Mouse (Mus musculus) midbrain, embryonic 10.5 days (tissue): ENCODE data around the gene Gm17571. TPM values are rescaled to one million over a fixed set of nuclear protein-coding genes. Genes with fewer than 3 reads are reported as not detected.

ENCODE experiments used
- DNase-seq: peaks from one replicate; pipeline ENCODE4 v3.0.0-alpha.2; 2017; ENCODE audit warnings: low spot score
- H3K27ac ChIP-seq: fragments of 300-500 bp; sonication (generic); replicated peaks from 2 replicates; pipeline ENCODE4 v1.5.1; 2016; ENCODE audit warnings: mild to moderate bottlenecking
- H3K27me3 ChIP-seq: fragments of 300-500 bp; sonication (generic); 2 replicates; pipeline ENCODE4 v1.6.1; 2016; ENCODE audit warnings: low read depth, mild to moderate bottlenecking; ENCODE audit not compliant: poor library complexity, severe bottlenecking
- H3K36me3 ChIP-seq: fragments of 300-500 bp; sonication (generic); 2 replicates; pipeline ENCODE4 v1.6.1; 2016; ENCODE audit warnings: mild to moderate bottlenecking, moderate library complexity
- H3K4me1 ChIP-seq: fragments of 300-500 bp; sonication (generic); 2 replicates; pipeline ENCODE4 v1.6.1; 2016
- H3K4me3 ChIP-seq: fragments of 300-500 bp; sonication (generic); 2 replicates; pipeline ENCODE4 v1.5.1; 2016; ENCODE audit warnings: mild to moderate bottlenecking, moderate library complexity
- H3K9me3 ChIP-seq: fragments of 300-500 bp; sonication (generic); replicated peaks from 2 replicates; pipeline ENCODE4 v1.6.1; 2016; ENCODE audit warnings: mild to moderate bottlenecking
- WGBS: fragments of 180-500 bp; shearing (Covaris S2); methylation state at CpG from one replicate; pipeline ENCODE4 v1.1.7; 2016; 5-methylcytosine and 5-hydroxymethylcytosine counted together
- polyA plus RNA-seq: library from polyadenylated mRNA; unstranded; fragments of >200 nt; fragmentation: Nextera tagmentation; extraction: Ambion mirVana; gene quantifications from 2 replicates; pipeline ENCODE4 v1.2.1, GENCODE M21; 2016

Gene Gm17571
- polyA plus RNA-seq, 1 experiment from 2014 or later = not detected

DNA sequence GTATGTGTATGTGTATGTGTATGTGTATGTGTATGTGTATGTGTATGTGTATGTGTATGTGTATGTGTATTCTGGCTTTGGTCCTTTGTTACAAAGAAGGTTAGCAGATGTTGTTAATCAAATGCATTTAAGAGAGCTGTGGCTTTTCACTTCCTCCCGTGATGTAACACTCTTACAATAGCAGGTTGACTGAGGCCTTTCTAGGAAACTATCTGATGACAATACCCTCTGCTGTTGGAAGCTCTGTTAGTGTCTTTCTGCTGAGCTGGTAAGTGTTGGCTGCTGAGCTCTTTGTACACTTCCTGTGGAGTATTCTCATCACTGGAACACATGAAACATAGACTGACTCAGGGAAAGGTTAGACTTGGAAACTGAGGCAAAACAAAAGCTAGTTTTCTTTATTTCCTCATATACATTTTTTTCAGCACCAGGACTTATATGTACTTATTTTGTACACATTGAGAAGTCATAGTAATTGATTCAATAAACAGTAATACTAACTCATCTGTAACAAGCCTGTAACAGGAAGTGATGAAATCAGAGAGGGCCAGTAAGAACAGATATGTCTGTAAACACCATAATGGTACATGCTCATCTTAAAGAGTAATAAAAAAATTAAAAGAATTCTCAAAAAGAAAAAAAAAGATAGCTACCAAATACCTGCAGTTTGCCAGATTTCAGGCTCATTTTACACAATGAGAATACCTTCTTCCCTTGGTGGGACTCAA, 2.9 kb downstream of the Gm17571 start:
- DNase-seq = no peak
- H3K9me3 ChIP-seq = no peaks in the 10 kb centered on the region
- H3K4me1 ChIP-seq = no peaks in the 10 kb centered on the region
- no peak overlapping the region for H3K27ac ChIP-seq
- no peak overlapping the region for H3K4me3 ChIP-seq
- WGBS = 83% methylated on average over 1 of the region's 1 CpGs
- no peaks in the 10 kb centered on the region for H3K36me3 ChIP-seq
- H3K27me3 ChIP-seq = no peaks in the 10 kb centered on the region

DNA sequence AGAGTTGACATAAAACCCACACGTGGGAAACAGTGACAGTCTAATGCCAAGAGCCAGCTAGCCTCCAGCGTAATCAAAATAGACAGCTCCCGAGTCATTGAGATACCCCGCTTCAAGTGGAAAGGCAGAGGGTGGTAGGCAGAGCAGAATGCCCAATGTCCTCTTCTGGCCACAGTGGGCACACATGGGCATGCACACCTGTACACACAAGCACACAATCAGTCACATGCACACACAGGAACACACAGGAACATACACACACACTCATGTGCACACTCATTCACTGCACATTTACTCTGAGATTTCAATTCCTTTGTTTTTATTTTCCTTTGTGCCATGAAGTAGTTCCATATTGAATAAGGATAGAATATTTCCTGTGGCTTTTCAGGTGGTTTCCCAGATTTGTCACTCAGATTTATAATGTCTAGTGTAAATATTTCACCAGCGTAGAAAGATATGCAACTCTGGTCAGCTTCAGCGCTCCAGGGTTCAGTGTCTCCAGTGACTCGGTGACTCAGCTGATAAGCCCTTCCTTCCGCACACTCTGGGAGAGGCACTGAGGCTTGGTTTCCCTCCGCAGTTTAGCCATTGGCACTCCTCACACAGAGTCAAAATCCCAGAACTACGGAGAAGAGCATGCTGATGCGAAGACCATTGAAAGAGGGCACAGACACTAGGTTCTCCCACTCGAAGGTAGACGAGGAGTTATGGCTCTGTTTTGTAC, 4.4 kb downstream of the Gm17571 start:
- no peaks in the 10 kb centered on the region for H3K27me3 ChIP-seq
- no peak overlapping the region for H3K4me3 ChIP-seq
- 83% methylated on average over 13 of the region's 13 CpGs for WGBS
- peaks cover 4% of the 10 kb centered on the region; the same call in 1 of the 2 replicates for H3K9me3 ChIP-seq
- H3K27ac ChIP-seq = no peak overlapping the region
- H3K4me1 ChIP-seq = no peaks in the 10 kb centered on the region
- H3K36me3 ChIP-seq = 0 out of 2 replicates have a peak, but pooled peaks cover 3% of the 10 kb centered on the region
- DNase-seq = no peak

DNA sequence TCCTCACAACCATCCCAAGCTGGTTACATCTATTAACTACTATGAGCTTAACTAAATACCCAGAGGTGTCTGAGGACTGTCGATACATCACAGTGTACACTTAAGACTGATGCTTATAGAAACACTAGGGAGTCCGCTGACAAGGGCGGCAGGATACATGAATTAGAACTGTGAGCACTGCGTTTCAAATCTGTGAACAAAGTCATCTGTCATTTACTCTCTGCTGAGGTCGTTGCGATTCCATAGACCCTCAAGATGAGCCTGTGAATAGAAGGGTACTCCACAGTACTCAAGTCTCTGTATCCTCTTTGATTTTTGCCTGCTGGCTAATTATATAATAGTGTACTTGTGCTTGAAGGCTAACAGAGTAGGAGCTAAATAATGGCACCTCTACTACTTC, 5.6 kb downstream of the Gm17571 start:
- peaks cover 8% of the 10 kb centered on the region; the same call in 1 of the 2 replicates for H3K9me3 ChIP-seq
- H3K4me3 ChIP-seq = no peak overlapping the region
- no peaks in the 10 kb centered on the region for H3K27me3 ChIP-seq
- 0 out of 2 replicates have a peak, but pooled peaks cover 3% of the 10 kb centered on the region for H3K36me3 ChIP-seq
- H3K4me1 ChIP-seq = no peaks in the 10 kb centered on the region
- no peak for DNase-seq
- H3K27ac ChIP-seq = no peak overlapping the region
- 83% methylated on average over 6 of the region's 6 CpGs for WGBS

DNA sequence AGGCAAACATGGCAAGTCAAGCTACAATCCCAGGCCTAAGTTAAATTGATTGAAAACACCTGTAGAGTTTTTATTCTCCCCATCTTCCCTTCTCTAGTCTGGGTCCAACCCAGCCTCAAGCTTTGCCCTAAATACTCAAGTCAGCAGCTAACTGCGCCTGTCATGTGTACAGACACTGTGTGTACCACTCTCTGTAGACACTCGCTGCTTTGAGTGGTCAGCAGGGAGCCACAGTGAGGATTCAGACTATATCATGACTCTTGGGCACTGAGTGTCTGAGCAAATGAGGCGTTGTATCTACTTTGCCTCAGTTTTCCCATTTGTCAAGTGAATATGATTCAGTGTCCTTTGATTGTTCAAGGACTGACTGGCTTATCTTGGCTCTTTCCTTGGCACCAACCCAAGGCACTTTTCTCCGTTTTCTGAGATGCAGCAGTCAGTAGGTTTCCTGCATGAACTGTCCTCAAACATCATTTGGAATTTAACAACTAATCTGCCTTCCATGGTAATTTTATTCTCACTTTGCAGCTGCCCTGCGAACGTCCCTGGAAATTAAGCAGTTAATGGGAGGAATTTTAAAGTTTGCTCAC, 13.0 kb downstream of the Gm17571 start:
- Histone ChIP-seq H3K36me3 (0 out of 2 replicates have a peak, but pooled peaks cover 3% of the 10 kb centered on the region), H3K4me3 (no peak overlapping the region), H3K4me1 (peaks cover 13% of the 10 kb centered on the region), H3K27ac (no peak overlapping the region), H3K27me3 (no peaks in the 10 kb centered on the region), H3K9me3 (peaks cover 8% of the 10 kb centered on the region; the same call in 1 of the 2 replicates)
- 90% methylated on average over 6 of the region's 6 CpGs for WGBS
- DNase-seq = no peak

DNA sequence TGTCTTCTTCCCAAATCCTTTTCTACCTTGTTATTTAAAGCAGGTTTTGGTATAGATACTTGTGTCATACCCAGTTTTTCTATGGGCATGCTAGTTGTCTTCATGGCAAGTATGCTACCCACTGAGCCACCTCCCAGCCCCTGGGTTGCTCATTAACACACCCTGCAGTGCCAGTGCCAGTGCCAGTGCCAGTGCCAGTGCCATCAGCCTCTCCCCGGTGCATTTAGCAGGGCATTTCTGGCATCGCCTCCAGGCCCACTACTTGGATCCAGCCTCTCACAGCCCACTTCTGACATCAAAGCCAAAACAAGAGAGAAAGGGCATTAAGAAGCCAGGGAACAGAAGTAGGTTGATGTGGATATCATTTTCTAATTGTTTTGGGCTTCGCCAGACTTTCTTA, 14.9 kb downstream of the Gm17571 start:
- Histone ChIP-seq H3K4me1 (peaks cover 31% of the 10 kb centered on the region), H3K9me3 (no peaks in the 10 kb centered on the region), H3K36me3 (no peaks in the 10 kb centered on the region), H3K4me3 (no peak overlapping the region), H3K27me3 (no peaks in the 10 kb centered on the region), H3K27ac (no peak overlapping the region)
- DNase-seq = no peak
- 94% methylated on average over 3 of the region's 3 CpGs for WGBS

DNA sequence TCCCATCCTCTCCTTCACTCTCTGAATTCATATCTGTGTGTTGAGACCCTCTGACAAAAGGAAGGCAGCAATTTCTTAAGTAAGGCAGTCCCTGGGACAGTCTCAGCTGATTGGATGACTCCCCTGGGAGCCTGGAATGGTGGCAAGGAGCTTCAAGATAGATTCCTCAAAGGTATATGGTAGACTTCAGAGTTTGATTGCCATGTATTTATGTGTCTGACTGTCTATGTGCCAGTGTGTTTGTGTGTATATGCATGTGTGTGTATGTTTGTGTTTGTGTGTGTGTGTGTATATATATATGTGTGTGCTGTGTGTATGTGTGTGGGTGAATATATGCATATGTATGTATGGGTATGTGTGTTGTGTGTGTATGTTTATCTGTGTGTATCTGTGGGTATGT, 15.8 kb downstream of the Gm17571 start:
- Histone ChIP-seq H3K4me3 (no peak overlapping the region), H3K27me3 (no peaks in the 10 kb centered on the region), H3K9me3 (no peaks in the 10 kb centered on the region), H3K36me3 (no peaks in the 10 kb centered on the region), H3K27ac (no peak overlapping the region), H3K4me1 (peaks cover 40% of the 10 kb centered on the region)
- DNase-seq = no peak

DNA sequence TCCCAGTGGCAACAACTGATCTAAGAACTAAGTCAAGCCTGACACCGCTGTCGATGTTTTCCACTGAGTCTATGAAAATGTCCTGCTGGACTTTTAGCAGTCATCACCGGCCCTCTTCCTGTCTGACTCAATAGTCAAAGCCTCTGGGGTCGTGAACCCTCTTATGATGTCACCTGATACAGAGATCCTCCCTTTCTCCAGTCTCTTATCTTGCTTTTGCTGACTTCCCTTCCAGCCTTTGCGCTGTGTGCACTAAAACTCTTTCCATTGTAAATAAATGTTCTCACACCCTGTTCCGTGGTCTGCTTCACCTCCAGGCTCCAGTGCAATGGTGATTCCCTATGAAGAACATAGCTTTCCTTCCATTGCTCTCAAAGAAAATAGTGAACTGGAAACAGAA, 16.3 kb downstream of the Gm17571 start:
- DNase-seq = no peak
- H3K4me1 ChIP-seq = peaks cover 44% of the 10 kb centered on the region

DNA sequence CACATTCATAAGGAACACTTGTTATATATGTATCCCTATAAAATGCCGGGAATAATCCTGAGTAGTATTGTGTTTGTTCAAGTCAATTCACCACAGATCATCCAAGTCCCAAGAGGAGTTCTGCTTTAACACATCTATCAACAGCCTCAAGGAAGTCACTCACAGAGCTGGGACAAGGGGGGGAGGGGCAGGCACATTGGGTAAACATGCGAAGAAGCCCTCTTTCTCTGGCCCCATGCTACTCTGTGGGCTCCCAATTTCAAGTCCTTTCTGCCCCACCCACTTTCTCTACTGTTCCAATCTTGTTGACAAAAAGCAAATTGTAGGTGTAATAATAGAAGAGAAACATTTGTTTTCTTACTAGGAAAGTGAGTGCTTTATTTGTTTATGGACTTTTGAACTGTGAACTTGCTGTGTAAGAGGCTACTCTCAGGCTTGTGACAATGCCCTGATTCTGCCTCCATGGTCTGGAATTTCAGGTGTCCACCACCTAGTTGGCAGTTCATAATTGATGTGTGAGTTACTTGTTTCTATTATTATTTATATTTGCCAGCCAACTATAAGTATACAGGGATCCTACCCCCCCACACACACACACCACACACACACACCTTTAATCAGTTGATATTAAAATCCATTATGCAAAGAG, 17.0 kb downstream of the Gm17571 start:
- no peaks in the 10 kb centered on the region for H3K27me3 ChIP-seq
- H3K9me3 ChIP-seq = no peaks in the 10 kb centered on the region
- H3K36me3 ChIP-seq = no peaks in the 10 kb centered on the region
- peaks cover 51% of the 10 kb centered on the region for H3K4me1 ChIP-seq
- no peak overlapping the region for H3K4me3 ChIP-seq
- WGBS = 63% methylated on average over 2 of the region's 2 CpGs
- no peak for DNase-seq
- H3K27ac ChIP-seq = no peak overlapping the region

More for the DNA sequence above, 16.3 kb downstream of the Gm17571 start:
- Histone ChIP-seq H3K27me3 (no peaks in the 10 kb centered on the region), H3K4me3 (no peak overlapping the region), H3K36me3 (no peaks in the 10 kb centered on the region), H3K9me3 (no peaks in the 10 kb centered on the region), H3K27ac (no peak overlapping the region)
- WGBS = 87% methylated on average over 6 of the region's 6 CpGs

DNA sequence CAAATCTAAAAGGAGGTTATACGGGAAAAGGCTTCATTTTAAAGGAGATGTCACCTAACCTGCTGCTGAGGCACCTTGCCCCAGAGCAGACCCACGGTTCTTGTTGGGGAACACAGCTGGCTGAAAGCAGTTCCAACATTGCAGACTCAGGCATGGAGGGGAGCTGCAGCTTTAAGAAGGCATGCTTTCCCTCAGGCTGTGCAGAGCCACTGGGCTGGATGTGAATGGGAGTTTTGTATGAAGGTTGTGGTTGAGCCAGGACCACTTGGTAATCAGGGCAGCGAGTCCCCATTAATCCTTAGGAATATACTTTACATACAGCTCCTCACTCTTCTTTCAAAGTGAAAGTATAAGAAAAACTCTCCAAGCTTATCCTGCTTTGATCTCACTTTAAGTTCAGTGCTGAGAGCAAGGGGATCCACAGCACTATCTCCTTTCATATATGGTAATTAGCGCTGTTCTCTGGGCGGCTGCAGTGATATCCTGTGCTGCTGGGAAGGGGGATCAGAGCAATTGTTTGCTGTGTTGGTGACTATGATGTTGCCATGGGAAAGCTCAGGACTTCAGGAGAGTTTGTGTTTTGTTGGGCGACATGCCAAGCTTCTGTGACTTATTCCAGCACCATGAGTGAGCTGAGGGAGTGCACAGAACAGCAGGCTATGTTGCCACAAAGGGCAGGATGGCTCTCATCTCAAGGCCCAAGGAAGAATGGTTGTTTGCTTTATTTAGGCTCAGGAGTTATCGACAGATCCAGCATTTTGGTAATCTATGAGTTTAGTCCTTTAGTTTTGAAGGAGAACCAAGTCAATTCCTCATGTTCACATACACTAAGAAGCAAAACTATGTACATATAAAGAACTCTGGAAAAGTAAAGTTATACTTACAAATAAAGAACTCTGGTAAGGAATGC, 21.3 kb downstream of the Gm17571 start:
- DNase-seq = peak; percentile 71
- Histone ChIP-seq H3K36me3 (no peaks in the 10 kb centered on the region), H3K4me1 (peaks cover 62% of the 10 kb centered on the region), H3K4me3 (peak overlapping the region; percentile 29; the same call in 1 of the 2 replicates), H3K9me3 (no peaks in the 10 kb centered on the region), H3K27ac (peak overlapping the region; percentile 82), H3K27me3 (no peaks in the 10 kb centered on the region)
- 16% methylated on average over 7 of the region's 7 CpGs for WGBS

DNA sequence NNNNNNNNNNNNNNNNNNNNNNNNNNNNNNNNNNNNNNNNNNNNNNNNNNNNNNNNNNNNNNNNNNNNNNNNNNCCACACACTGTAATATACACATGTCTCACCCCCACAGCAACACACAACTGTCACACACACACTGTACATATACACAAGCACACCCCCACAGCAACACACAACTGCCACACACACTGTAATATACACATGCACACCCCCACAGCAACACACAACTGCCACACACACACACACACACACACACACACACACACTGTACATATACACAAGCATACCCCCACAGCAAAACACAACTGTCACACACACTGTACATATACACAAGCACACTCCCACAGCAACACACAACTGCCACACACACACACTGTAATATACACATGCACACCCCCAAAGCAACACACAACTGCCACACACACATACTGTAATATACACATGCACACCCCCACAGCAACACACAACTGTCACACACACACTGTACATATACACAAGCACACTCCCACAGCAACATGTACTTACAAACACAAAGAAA, 32.3 kb downstream of the Gm17571 start:
- Histone ChIP-seq H3K4me3 (no peak overlapping the region), H3K4me1 (no peaks in the 10 kb centered on the region), H3K27me3 (no peaks in the 10 kb centered on the region), H3K9me3 (0 out of 2 replicates have a peak, but pooled peaks cover 3% of the 10 kb centered on the region), H3K36me3 (peaks cover 7% of the 10 kb centered on the region), H3K27ac (no peak overlapping the region)
- no peak for DNase-seq
